Mouse (Mus musculus) fat pad, adult 2 months (tissue): ENCODE results near the gene Foxl2.

Experiments
- DNase-seq: peaks from one replicate; pipeline ENCODE4 v3.0.0-alpha.2; 2011; ENCODE audit warnings: low read depth, low spot score; ENCODE audit errors: extremely low read depth

Gene Foxl2

DNA sequence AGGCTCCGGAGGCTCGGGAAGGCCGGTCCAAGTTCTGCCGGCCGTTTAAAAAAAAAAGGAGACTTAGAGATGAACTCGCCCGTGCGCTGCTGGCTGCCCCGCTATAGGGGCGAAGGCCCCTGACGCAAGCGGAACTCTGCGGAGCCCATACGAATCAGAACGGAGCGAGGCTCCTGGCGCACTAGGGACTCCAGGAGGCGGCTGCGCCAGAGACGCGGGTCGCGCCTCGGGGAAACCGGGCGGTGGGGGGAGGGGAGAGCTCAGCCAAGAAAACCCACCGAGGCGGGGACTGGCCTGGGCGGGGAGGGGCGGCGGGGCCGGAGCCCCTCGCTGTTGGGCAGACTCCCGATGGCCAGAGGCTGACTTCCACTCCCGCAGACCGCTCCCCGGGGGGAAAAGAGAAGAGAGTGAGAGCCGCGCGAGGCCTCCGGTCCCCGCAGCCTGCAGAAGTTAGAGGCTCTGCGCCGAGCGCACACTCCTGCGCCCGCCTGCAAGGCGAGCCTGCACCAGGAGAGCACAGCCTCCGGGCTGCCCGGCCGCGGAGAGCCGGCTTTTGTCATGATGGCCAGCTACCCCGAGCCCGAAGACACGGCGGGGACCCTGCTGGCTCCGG, at the start of gene Foxl2:
Foxl2 (plus strand) TSS at position 186 of the 613 bp plus-strand sequence.
- DNase-seq = no peak

DNA sequence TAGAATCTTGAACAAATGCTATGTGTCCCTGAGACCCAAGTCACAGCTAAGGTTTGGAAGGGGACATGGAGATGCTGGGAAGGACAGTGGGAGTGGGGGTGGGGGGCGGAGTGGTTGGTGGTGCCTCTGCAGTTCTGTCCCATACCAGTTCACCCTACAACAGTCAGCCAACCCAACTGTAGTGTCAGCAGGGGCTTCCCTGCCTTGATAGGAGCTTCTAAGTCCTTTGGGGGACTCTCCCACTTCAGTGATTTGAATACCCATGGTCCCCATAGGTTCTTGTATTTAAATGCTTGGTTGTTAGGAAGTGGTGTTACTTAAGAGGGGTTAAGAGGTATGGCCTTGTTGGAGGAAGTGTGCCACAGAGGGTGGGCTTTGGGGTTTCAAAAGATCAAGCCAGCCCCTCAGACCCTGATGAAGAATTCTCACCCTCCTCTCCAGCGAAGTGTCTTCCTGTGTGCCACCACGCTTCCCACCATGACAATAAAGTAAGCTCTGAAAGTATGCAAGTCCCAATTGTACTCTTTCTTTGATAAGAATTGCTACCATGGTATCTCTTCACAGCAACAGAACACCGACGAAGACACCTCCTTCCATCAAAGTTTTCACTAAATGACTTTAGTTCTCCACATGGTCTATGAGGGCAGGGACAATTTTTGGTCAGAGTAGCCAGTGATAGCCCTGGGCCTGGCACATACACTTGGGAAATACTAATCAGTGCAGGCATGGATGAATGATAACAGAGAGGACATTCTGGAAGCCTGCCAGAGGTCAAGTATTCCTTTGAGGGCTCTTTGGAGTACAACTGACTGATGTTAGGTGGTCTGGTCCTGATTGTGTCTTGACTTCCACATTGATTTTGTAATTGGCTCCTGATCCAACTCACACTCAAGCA, 34.2 kb upstream of the Foxl2 start:
- DNase-seq = no peak

DNA sequence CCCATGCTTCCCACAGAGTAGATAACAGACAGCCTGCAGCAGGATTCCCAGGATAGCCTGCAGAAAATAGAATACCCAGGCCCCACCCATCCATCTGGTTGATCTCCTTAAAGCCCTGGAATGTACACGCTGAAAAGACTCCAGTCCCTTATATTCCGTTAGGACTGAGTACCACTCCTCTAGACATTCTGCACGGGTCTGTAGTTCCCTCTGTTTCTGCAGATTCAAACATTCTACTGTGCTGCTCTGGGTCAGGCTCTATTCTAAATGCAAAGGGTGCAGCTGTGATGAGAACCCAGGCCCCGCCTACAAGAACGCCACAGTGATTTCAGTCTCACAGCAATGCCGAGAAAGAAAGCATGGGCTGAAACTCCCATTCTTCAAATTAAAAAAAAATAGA, 32.0 kb upstream of the Foxl2 start:
- DNase-seq = no peak

DNA sequence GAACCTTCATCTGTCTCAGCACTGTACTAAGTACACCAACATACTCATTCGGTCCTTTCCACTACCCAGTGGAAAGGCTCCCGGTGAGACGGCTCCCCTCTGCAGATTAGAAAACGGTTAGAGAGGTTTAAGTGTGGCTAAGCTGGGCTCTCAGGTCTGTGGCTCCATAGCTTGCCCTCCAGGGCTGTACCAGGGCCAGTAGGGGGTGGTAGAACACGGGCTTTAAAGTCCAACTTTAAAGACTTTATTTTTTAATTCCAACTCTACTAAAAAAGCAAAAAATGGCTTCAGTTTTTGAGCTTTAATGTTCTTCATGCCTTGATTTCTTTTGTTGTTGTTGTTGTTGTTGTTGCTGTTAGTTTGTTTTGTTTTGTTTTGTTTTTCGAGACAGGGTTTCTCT, 30.9 kb upstream of the Foxl2 start:
- no peak for DNase-seq

DNA sequence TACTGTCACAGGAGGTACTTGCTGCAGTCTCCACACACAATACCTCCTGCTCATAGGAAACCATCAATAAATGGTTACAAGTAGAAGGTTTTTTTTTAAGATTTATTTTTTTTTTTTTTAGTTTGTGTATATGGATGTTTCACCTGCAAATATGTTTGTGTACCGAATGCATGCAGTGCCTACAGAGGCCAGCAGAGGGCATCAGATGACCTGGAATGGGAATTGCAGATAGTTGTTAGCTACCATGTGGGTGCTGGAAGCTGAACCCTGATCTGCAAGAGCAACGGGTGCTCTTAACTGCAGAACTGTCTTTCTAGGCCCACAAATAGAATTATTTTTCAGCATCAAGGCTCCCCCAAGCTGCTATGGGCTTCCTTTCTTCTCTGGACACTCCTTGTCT, 25.6 kb upstream of the Foxl2 start:
- no peak for DNase-seq

DNA sequence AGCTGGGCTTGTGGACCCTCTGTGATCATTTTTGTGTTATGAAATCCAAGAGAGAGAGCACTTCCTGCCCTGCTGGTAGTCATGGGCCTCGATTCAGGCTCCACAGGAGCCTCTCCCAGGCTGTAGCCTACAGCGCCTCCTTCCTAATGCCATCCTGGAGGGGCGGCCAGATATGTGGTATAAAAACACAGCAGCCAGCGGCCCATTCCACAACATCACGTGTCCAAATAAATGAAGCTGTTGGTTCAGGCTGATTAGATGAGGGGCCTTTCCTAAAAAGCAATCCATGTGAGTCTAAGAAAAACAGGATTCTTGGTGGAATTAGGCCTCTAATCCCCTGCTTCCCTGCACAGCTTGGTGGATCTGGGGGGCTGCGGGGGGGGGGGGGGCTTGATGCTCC, 22.2 kb upstream of the Foxl2 start:
- no peak for DNase-seq

DNA sequence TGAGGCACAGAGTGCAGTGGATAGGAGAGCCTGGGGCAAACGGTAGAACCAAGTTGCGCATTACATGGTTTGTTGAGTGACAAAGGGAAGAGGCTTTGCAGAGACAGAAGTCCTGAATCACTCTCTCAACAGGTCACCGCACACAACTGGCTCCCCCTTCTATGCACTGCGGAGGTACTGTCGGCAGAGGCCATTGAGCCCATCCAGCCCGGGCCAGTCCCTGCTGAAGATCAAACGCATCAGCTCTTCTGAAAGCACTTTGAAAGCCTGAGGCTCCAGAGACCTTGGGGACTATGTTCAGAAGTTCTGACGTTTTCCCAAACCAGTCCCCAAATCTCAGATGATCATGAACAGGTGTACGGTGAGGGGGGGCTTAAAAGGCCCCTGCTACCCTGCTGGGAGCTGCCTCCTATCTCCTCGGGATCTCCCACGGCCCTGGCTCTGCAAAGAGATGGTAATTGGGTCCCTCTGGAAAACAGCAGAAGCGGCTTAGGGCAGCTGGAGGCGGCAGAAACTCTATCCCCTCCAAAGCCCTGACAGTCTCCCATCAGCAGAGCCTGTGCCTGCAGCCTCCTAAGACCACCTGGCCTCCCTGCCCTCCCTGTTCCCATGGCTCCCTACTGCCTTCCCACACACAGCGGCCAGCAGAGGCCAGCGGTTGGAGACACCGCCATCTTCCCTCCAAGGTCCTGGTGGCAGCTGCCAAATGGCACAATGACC, 19.7 kb upstream of the Foxl2 start:
- DNase-seq = no peak

DNA sequence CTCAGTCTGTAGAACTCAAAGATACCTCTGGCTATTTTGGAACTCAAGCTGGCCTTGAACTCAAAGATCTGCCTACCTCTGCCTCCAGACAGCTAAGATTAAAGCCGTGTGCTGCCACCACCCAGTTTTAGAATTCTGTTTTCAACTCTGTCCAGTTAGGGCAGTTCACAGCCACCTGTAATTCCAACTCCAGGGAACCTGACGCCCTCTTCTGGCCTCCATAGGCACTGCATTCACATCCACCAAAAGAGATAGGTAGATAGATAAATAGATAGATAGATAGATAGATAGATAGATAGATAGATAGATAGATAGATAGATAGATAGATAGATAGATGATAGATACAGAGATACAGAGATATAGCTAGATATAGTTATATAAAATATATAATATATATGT, 15.8 kb upstream of the Foxl2 start:
- no peak for DNase-seq

DNA sequence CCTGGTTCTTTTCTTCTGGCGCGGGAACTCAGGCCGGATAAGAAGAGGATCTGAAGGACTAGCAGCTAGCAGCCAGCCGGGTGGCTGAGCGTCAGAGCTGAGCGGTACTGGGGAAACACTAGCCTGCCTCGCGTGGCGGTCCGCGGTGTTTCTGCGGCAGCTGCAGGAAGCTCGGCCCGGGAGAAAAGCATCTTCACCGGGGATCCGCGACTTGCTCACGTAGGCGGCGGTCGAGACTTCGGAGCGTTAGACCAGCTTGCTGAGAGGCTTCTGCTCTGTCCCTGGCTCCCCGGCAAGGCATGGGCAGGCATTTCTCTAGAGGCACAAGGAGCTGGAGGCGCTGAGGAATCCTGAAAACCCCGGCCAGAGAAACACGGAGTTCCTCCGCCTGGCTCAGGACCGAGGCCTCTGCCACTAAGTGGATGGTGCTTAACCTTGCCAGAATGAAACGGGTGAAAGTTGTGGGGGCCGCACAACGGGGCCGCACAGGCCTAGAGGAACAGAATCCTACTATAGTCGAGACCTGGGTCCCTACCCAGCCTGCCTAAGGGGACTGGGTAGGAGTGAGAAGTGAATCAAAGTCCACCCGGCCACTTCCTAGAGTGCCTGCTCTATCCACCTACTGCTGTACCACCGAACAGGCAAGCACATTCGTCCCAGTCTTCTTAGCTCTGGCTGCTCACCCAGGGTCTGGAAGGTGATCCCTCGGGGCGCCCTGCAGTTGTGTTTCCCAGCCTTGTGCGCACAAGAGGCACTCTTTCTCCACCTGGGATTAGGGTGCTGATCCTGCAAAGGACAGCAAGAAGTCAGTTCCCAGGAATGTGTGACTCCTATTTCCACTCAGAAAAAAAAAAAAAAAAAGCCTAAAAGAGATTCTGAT, 2.7 kb upstream of the Foxl2 start:
- DNase-seq = no peak

DNA sequence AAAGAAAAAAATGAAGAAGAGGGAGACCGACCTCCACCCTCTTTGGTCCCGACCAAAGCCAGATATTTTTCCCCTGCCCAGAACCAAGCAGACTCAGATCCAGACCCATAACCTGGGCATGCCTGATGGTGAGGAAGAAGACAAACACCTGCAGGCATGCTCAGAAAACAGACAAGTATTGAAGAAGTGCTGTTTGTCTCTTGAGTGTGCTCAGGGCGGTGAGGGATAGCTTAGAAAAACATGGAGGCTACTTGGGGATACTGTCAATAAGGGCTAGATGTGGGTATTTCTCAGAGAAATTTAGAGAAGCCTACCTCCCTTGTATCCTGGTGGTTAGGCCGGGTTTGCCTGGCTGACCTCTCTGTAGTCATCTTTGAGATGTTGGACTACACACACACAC, 1.8 kb upstream of the Foxl2 start:
- no peak for DNase-seq

DNA sequence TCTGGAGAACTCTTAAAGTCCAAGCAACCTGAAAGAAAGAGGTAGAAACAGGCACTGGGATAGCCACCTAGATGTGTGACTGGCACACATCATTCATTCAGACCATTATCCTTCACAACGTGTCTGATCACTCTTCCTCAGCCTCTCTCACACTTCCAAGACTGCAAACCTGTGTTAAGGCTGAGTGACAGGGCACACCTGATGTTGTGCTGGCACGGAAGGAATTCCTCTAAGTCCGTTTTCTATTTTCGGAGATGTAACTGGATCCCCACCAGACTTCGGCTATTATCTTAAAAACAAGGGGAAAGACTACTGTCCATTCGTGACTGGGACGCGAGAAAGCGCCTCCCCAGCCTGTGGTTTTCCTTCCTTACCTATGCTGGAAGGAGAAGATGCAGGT, 1.3 kb upstream of the Foxl2 start:
- DNase-seq = no peak

DNA sequence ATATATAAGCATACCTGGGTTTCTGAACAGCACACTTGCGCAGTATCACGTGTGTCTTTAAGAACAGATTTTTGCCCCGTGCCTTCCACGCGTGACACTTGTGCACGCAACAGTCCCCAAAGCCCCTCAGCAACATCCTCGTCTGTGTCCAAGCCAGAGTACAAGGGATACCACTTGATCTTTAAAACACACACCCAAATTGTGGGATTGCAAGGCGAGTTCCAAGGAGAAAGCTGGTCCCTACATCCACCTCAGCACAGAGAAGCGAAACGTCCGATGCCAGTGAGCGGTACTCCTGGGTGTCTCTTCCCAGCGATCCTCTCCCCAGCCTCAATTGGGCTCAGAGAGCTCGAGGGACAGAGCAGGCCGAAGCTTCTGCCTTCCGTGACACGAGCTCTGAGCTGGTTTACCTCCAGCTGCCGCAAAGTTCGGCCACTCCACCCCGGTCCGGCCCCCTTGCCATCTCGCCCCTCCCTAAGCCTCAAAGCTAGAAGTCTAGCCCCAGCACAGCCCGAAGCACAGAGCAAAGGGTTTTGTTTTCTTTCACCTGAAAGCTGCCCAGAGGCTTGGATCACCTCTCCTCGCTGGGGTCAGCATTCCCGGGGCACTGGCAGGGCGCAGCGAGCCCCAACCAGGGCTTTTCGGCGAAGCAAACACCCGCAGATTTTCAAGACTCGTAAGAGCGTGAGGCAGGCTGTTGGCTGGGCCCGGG, 541 bp upstream of the Foxl2 start:
- no peak for DNase-seq

DNA sequence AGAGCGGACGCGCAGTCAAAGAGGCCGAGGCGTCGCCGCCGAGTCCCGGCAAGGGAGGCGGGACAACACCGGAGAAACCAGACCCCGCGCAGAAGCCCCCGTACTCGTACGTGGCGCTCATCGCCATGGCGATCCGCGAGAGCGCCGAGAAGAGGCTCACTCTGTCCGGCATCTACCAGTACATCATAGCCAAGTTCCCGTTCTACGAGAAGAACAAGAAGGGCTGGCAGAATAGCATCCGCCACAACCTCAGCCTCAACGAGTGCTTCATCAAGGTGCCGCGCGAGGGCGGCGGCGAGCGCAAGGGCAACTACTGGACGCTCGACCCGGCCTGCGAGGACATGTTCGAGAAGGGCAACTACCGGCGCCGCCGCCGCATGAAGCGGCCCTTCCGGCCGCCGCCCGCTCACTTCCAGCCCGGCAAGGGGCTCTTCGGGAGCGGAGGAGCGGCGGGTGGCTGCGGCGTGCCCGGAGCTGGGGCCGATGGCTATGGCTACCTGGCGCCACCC, 682 bp downstream of the Foxl2 start:
- DNase-seq = no peak

DNA sequence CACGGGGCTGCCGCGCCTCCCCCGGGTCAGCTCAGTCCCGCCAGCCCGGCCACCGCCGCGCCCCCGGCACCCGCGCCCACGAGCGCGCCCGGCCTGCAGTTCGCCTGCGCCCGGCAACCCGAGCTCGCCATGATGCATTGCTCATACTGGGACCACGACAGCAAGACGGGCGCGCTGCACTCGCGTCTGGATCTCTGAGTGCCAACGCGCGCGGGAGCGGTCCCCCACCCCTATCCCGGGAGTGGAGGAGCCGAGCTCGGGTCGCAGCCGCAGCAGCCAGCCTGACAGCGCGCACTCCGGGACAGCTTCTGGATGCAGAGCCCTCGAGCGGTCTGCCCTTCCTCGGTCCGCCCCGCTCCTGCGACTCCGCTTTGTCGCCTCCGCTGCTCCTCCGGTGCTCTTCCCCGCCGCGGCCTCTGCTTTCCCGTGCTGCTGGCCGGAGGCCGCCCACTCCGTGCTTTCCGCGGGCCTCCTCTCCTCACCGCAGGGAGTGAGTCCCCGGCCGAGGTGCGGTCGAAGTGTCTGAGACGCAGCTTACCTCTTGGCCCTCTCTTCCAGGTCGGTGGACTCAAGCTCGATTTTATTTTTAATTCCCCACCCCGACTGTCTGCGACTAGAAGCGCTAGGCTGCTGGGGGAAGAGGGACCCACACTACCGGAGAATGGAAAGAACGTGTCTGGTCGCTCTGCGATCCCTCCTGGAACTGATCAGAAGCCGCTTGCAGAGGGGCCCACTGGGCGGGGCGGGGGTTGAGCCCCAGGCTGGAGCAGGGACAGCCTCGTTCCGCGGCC, 1.7 kb downstream of the Foxl2 start:
- no peak for DNase-seq

DNA sequence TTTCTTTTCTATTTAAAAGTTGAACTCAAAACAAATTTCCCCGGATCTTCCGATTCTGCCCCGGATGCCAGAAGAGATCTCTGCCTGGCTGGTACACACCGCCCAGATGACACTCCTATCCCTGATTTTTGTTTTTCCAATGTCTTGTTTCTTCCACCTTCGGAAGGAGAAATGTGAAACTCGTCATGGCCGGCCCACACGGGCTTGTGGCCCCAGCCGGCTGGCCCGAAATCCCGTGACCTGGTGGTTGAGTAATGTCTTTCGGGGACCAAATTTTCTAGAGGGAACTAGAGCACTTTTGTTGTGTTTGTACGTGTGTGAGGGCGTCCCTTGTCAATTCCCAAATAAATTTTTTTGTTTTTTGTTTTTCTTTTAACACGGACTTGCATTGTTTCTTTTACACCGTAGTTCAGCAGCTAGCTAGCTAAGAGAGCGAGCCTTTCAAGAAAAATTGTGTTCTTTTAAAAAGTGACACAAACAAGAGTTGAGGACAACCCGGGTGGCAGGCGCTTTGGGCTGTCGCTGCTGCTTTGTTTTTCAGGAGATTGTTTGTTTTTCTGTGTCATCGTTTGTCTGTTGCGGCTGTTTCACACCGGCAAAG, 2.8 kb downstream of the Foxl2 start:
- no peak for DNase-seq

DNA sequence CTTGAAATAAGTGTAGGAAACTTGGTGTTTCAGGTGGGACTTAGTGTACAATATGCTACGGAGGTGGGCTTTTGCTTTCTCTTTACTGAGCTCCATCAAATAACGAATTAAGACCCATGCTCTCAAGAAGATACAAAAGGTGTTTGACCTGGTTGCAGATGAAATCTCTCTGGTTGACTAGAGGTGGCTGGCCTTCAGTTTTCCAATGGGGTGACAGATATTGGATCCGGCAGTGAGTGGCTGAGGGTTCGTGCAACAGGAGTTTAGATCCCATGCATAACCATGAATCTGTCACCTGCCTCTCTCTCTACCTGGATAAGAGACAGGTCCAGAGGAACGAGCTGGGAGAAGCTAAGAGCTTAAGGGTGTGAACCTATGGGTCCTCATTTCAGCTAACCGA, 3.5 kb downstream of the Foxl2 start:
- no peak for DNase-seq

DNA sequence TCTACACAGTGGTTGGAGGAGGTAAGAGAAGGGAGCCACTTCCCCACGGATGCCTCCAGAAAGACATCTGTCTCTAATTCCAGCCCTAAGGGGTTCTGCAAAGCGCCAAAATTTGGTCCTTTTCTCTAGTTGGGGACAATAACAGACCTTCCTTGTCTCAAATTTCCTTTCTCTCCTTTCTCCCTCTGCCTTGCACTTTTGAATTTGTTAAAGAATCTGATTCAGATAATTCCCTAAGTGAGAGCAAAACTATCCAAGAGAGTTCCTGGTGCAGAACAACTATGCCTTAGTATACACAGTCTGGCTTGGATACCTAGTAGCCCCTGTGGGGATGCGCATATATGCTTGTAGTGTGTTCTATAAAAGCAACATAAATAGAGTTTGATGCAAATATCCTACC, 4.8 kb downstream of the Foxl2 start:
- DNase-seq = no peak

DNA sequence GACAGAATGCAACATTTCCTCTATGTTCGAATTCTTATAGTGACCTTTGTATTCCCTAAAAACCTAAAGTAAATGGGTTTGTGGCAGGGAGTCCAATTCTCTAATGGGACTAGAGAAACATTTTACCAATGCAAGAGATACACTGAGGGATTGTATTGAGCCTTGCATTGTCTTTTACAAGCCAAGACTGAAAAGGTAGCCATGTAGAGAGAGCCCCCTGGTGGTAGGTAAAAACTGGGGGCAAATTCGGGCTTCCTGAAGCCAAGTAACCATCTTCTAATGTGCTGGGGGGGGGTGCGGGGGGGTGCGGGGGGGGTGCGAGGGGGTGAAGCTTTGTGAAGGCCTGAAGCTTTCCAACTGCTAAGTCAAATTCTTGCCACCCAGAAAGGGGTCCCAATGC, 5.3 kb downstream of the Foxl2 start:
- DNase-seq = no peak
